Mouse (Mus musculus) MEL (cell line): Measurements from ENCODE around the gene Cnih2. TPM values are rescaled to one million over a fixed set of nuclear protein-coding genes. Genes with fewer than 3 reads are reported as not detected.

Experiments used
- DNase-seq: peaks from one replicate; pipeline ENCODE4 v3.0.0; 2011; ENCODE audit warnings: low read depth, low spot score
- H3K27ac ChIP-seq: 2 replicates; pipeline ENCODE4 v1.5.1; 2012; ENCODE audit warnings: low read depth, mild to moderate bottlenecking, control low read depth, low read length, moderate library complexity; ENCODE audit not compliant: control insufficient read depth
- H3K27me3 ChIP-seq, 2 experiments: fragments of 150-350 bp in 1 of 2; sonication (generic) in 1 of 2; 2 replicates each; pipeline ENCODE4 v1.6.1; 2012; ENCODE audit warnings: low read length in 2 of 2, mild to moderate bottlenecking in 2 of 2, improper control_type of control experiment in 1 of 2, moderate library complexity in 1 of 2; ENCODE audit not compliant: insufficient read depth in 2 of 2, control insufficient read depth in 1 of 2
- H3K36me3 ChIP-seq, 2 experiments: 2 replicates each; pipeline ENCODE4 v1.6.1; 2012 to 2014; ENCODE audit warnings: low read length in 2 of 2, improper control_type of control experiment in 1 of 2, inconsistent platforms in 1 of 2, mild to moderate bottlenecking in 1 of 2; ENCODE audit not compliant: insufficient read depth in 2 of 2, control insufficient read depth in 1 of 2
- H3K4me1 ChIP-seq, 2 experiments: fragments of 150-350 bp in 1 of 2; sonication (generic) in 1 of 2; 2 replicates each; pipeline ENCODE4 v1.6.1; 2012; ENCODE audit warnings: low read length in 2 of 2, improper control_type of control experiment in 1 of 2, mild to moderate bottlenecking in 1 of 2; ENCODE audit not compliant: insufficient read depth in 2 of 2, control insufficient read depth in 1 of 2
- H3K4me3 ChIP-seq, 2 experiments: fragments of 150-350 bp in 1 of 2; sonication (generic) in 1 of 2; 2 replicates each; pipeline ENCODE4 v1.5.1; 2012; ENCODE audit warnings: low read depth in 2 of 2, low read length in 2 of 2, mild to moderate bottlenecking in 2 of 2, moderate library complexity in 2 of 2, control low read depth in 1 of 2, improper control_type of control experiment in 1 of 2; ENCODE audit not compliant: control insufficient read depth in 1 of 2, insufficient read depth in 1 of 2
- H3K79me2 ChIP-seq: 2 replicates; pipeline ENCODE4 v1.6.1; 2012; ENCODE audit warnings: mild to moderate bottlenecking, low read length, moderate library complexity; ENCODE audit not compliant: control insufficient read depth, poor library complexity, insufficient read depth
- H3K9ac ChIP-seq: 2 replicates; pipeline ENCODE4 v1.6.1; 2012; ENCODE audit warnings: low read depth, mild to moderate bottlenecking, control low read depth, low read length, moderate library complexity; ENCODE audit not compliant: control insufficient read depth, poor library complexity, severe bottlenecking
- H3K9me3 ChIP-seq: fragments of 150-350 bp; sonication (generic); replicated peaks from 2 replicates; pipeline ENCODE4 v1.6.1; 2012; ENCODE audit warnings: mild to moderate bottlenecking, low read length, improper control_type of control experiment, moderate library complexity; ENCODE audit not compliant: insufficient read depth
- BHLHE40 ChIP-seq: IDR thresholded peaks from 2 replicates; pipeline ENCODE4 v1.6.1; 2012; ENCODE audit warnings: low read depth, mild to moderate bottlenecking, inconsistent platforms, low read length, improper control_type of control experiment, borderline replicate concordance
- CHD1 ChIP-seq: IDR thresholded peaks from 2 replicates; pipeline ENCODE4 v1.6.1; 2012; ENCODE audit warnings: low read depth, mild to moderate bottlenecking, inconsistent platforms, low read length, improper control_type of control experiment
- CHD2 ChIP-seq: IDR thresholded peaks from 2 replicates; pipeline ENCODE4 v1.6.1; 2011; ENCODE audit warnings: low read length, improper control_type of control experiment
- CTCF ChIP-seq, 3 experiments: IDR thresholded peaks in 2 of 3; conservative IDR thresholded peaks in 1 of 3; 2 replicates each; pipeline ENCODE4 v1.5.1; 2011 to 2012; ENCODE audit warnings: low read length in 3 of 3, low read depth in 2 of 3, mild to moderate bottlenecking in 2 of 3, improper control_type of control experiment in 1 of 3, inconsistent platforms in 1 of 3, mixed read lengths in 1 of 3, moderate library complexity in 1 of 3; ENCODE audit not compliant: control insufficient read depth in 1 of 3, insufficient read depth in 1 of 3, poor library complexity in 1 of 3, severe bottlenecking in 1 of 3
- GABPA ChIP-seq: IDR thresholded peaks from 2 replicates; pipeline ENCODE4 v1.6.1; 2012; ENCODE audit warnings: low read depth, mild to moderate bottlenecking, inconsistent platforms, low read length, improper control_type of control experiment, moderate library complexity
- GATA1 ChIP-seq: IDR thresholded peaks from 2 replicates; pipeline ENCODE4 v1.6.1; 2011; ENCODE audit warnings: low read depth, low read length, improper control_type of control experiment
- HCFC1 ChIP-seq: IDR thresholded peaks from 2 replicates; pipeline ENCODE4 v1.6.1; 2012; ENCODE audit warnings: low read depth, mild to moderate bottlenecking, inconsistent platforms, low read length, improper control_type of control experiment, moderate library complexity
- JUND ChIP-seq: IDR thresholded peaks from 2 replicates; pipeline ENCODE4 v1.6.1; 2011; ENCODE audit warnings: low read depth, mild to moderate bottlenecking, improper control_type of control experiment, low read length
- KAT2A ChIP-seq: conservative IDR thresholded peaks from 2 replicates; pipeline ENCODE4 v1.6.1; 2012; ENCODE audit warnings: low read depth, low read length, improper control_type of control experiment, inconsistent platforms
- MAX ChIP-seq: IDR thresholded peaks from 2 replicates; pipeline ENCODE4 v1.6.1; 2011; ENCODE audit warnings: low read length, improper control_type of control experiment
- MYC ChIP-seq: IDR thresholded peaks from 2 replicates; pipeline ENCODE4 v1.6.1; 2011; ENCODE audit warnings: low read depth, mild to moderate bottlenecking, low read length, improper control_type of control experiment, moderate library complexity
- NELFE ChIP-seq: IDR thresholded peaks from 2 replicates; pipeline ENCODE4 v1.6.1; 2011; ENCODE audit warnings: low read depth, low read length, improper control_type of control experiment
- NRF1 ChIP-seq: IDR thresholded peaks from 2 replicates; pipeline ENCODE4 v1.6.1; 2014; ENCODE audit warnings: low read depth, mild to moderate bottlenecking, inconsistent platforms, low read length, improper control_type of control experiment, moderate library complexity; ENCODE audit not compliant: poor library complexity, insufficient read depth, severe bottlenecking
- RAD21 ChIP-seq: IDR thresholded peaks from 2 replicates; pipeline ENCODE4 v1.6.1; 2011; ENCODE audit warnings: mild to moderate bottlenecking, low read depth, low read length, improper control_type of control experiment
- RCOR1 ChIP-seq: IDR thresholded peaks from 2 replicates; pipeline ENCODE4 v1.6.1; 2012; ENCODE audit warnings: low read depth, mild to moderate bottlenecking, inconsistent platforms, low read length, improper control_type of control experiment
- SIN3A ChIP-seq: IDR thresholded peaks from 2 replicates; pipeline ENCODE4 v1.6.1; 2012; ENCODE audit warnings: low read length, improper control_type of control experiment, inconsistent platforms
- SMC3 ChIP-seq: IDR thresholded peaks from 2 replicates; pipeline ENCODE4 v1.6.1; 2011; ENCODE audit warnings: low read depth, low read length, improper control_type of control experiment
- TAL1 ChIP-seq: IDR thresholded peaks from 2 replicates; pipeline ENCODE4 v1.6.1; 2012; ENCODE audit warnings: mild to moderate bottlenecking, inconsistent platforms, low read length, moderate library complexity, mixed read lengths
- TCF12 ChIP-seq: IDR thresholded peaks from 2 replicates; pipeline ENCODE4 v1.6.1; 2014; ENCODE audit warnings: low read depth, mild to moderate bottlenecking, inconsistent platforms, low read length, improper control_type of control experiment, moderate library complexity
- UBTF ChIP-seq: IDR thresholded peaks from 2 replicates; pipeline ENCODE4 v1.6.1; 2012; ENCODE audit warnings: low read depth, mild to moderate bottlenecking, inconsistent platforms, low read length, improper control_type of control experiment, moderate library complexity, borderline replicate concordance; ENCODE audit not compliant: insufficient read depth
- USF1 ChIP-seq: IDR thresholded peaks from 2 replicates; pipeline ENCODE4 v1.6.1; 2014; ENCODE audit warnings: low read depth, mild to moderate bottlenecking, inconsistent platforms, low read length, improper control_type of control experiment, moderate library complexity
- ZC3H11A ChIP-seq: IDR thresholded peaks from 2 replicates; pipeline ENCODE4 v1.6.1; 2012; ENCODE audit warnings: low read depth, mild to moderate bottlenecking, inconsistent platforms, low read length, improper control_type of control experiment
- ZKSCAN1 ChIP-seq: IDR thresholded peaks from 2 replicates; pipeline ENCODE4 v1.6.1; 2012; ENCODE audit warnings: low read depth, mild to moderate bottlenecking, inconsistent platforms, low read length, improper control_type of control experiment, moderate library complexity
- polyA plus RNA-seq, 2 experiments: library from polyadenylated mRNA; stranded (reverse) in 1 of 2; unstranded in 1 of 2; fragments of >175 nt in 1 of 2; fragments of >200 nt in 1 of 2; gene quantifications; 2 replicates each; pipeline versions ENCODE4 v1.2.1 to v1.2.4; 2012; ENCODE audit warnings: low replicate concordance in 2 of 2, low read depth in 1 of 2; ENCODE audit not compliant: insufficient read length in 2 of 2, insufficient read depth in 1 of 2, missing spikeins in 1 of 2
- total RNA-seq: library from RNA; depleted of rRNA; stranded (reverse); fragments of 300-350 nt; gene quantifications from 2 replicates; pipeline ENCODE4 v1.2.3, GENCODE M21; 2012

Gene Cnih2
- total and polyA plus RNA-seq, 3 experiments: 1.0 to 2.7 TPM; not detected in 1

GRCm38 (mm10) chr19:5057876-5058775 is 40.2 kb downstream of the Cnih2 start:
- Histone ChIP-seq H3K27ac (no peak overlapping the region), H3K4me1 (peaks cover 7 to 48% of the 10 kb centered on the region in 2 experiments; a peak in 3 of 4 replicates), H3K27me3 (no peaks in the 10 kb centered on the region), H3K4me3 (no peak overlapping the region), H3K9ac (no peak overlapping the region), H3K36me3 (peaks cover 0 to 24% of the 10 kb centered on the region in 2 experiments; a peak in 2 of 4 replicates), H3K79me2 (no peaks in the 10 kb centered on the region), H3K9me3 (no peaks in the 10 kb centered on the region)
- TF ChIP-seq ZKSCAN1 (no peak), BHLHE40 (no peak), JUND (no peak), USF1 (no peak)
- no peak for DNase-seq

- no peaks in the 10 kb centered on the region for H3K9me3 ChIP-seq
- DNase-seq: peak; percentile 62
- H3K27ac ChIP-seq: no peak overlapping the region
- no peaks in the 10 kb centered on the region for H3K79me2 ChIP-seq
- no peak overlapping the region for H3K9ac ChIP-seq
- peaks cover 0 to 21% of the 10 kb centered on the region in 2 experiments; a peak in 2 of 4 replicates for H3K36me3 ChIP-seq
- TF ChIP-seq CTCF (IDR thresholded peaks at IDR 0.05 in 2 of 3, conservative IDR thresholded peaks at IDR 0.05 in 1 of 3; ENCODE audit: control insufficient read depth in 1 of 3, insufficient read depth in 1 of 3, low read depth in 2 of 3, low read length in 3 of 3, poor library complexity in 1 of 3, severe bottlenecking in 1 of 3) (peak; percentile 72 to 84 (median 79)), CHD2 (no peak), SIN3A (no peak), RAD21 (peak; percentile 70), SMC3 (peak; percentile 81), TCF12 (no peak), ZC3H11A (peak; percentile 69)
- no peak overlapping the region for H3K4me3 ChIP-seq
- H3K4me1 ChIP-seq: peaks cover 7 to 41% of the 10 kb centered on the region in 2 experiments; a peak in 3 of 4 replicates
- no peaks in the 10 kb centered on the region for H3K27me3 ChIP-seq
Measured at GRCm38 (mm10) chr19:5056251-5056650, 42.1 kb downstream of the Cnih2 start.

GRCm38 (mm10) chr19:5053909-5054308 is 44.4 kb downstream of the Cnih2 start:
- peak overlapping the region; percentile 94 for H3K27ac ChIP-seq
- H3K79me2 ChIP-seq: no peaks in the 10 kb centered on the region
- peaks cover 7 to 24% of the 10 kb centered on the region in 2 experiments; a peak in 3 of 4 replicates for H3K4me1 ChIP-seq
- peak; percentile 90 for DNase-seq
- no peaks in the 10 kb centered on the region for H3K9me3 ChIP-seq
- no peaks in the 10 kb centered on the region for H3K27me3 ChIP-seq
- peak overlapping the region in 1 of 2 experiments; percentile 72; a peak in 2 of 4 replicates for H3K4me3 ChIP-seq
- peaks cover under 1 to 15% of the 10 kb centered on the region in 2 experiments; a peak in 3 of 4 replicates for H3K36me3 ChIP-seq
- peak overlapping the region; percentile 67 for H3K9ac ChIP-seq
- TF ChIP-seq CTCF (IDR thresholded peaks at IDR 0.05 in 2 of 3, conservative IDR thresholded peaks at IDR 0.05 in 1 of 3; ENCODE audit: control insufficient read depth in 1 of 3, insufficient read depth in 1 of 3, low read depth in 2 of 3, low read length in 3 of 3, poor library complexity in 1 of 3, severe bottlenecking in 1 of 3) (peak; percentile 96 to 99 (median 96)), GATA1 (peak; percentile 52), TAL1 (no peak), CHD1 (no peak), RCOR1 (no peak), MYC (peak; percentile 46; the same call in 1 of the 2 replicates), NELFE (no peak; the same call in 1 of the 2 replicates), GABPA (no peak), NRF1 (peak; percentile 70), ZC3H11A (peak; percentile 46; the same call in 1 of the 2 replicates), HCFC1 (peak; percentile 68), BHLHE40 (no peak), MAX (no peak), UBTF (no peak), SIN3A (peak; percentile 42; the same call in 1 of the 2 replicates), KAT2A (peak; percentile 63)
